Mouse (Mus musculus) neural tube, embryonic 11.5 days (tissue): ENCODE data around the gene Nrf1. TPM values are rescaled to one million over a fixed set of nuclear protein-coding genes. Genes with fewer than 3 reads are reported as not detected.

Experiments
- ATAC-seq: fragments of 200-750 bp; cut with Nextera tagmentation; 2 replicates; pipeline ENCODE4 v1.8.0; 2017; ENCODE audit warnings: moderate number of reproducible peaks, mild to moderate bottlenecking, moderate TSS enrichment, moderate library complexity; ENCODE audit not compliant: insufficient read depth, low FRiP score, low TSS enrichment
- DNase-seq: peaks from one replicate; pipeline ENCODE4 v3.0.0-alpha.2; 2015; ENCODE audit warnings: low spot score
- H3K27ac ChIP-seq: fragments of 300-500 bp; sonication (generic); 2 replicates; pipeline ENCODE4 v1.5.1; 2014; ENCODE audit warnings: low read depth, mild to moderate bottlenecking, low read length
- H3K27me3 ChIP-seq: fragments of 300-500 bp; sonication (generic); 2 replicates; pipeline ENCODE4 v1.6.1; 2014; ENCODE audit warnings: mild to moderate bottlenecking, low read length, mixed read lengths; ENCODE audit not compliant: control insufficient read depth, insufficient read depth
- H3K36me3 ChIP-seq: fragments of 300-500 bp; sonication (generic); 2 replicates; pipeline ENCODE4 v1.6.1; 2014; ENCODE audit warnings: mild to moderate bottlenecking, low read length, moderate library complexity, mixed read lengths; ENCODE audit not compliant: control insufficient read depth, insufficient read depth
- H3K4me1 ChIP-seq: fragments of 300-500 bp; sonication (generic); 2 replicates; pipeline ENCODE4 v1.6.1; 2014; ENCODE audit warnings: low read length, mixed read lengths; ENCODE audit not compliant: control insufficient read depth, insufficient read depth
- H3K4me2 ChIP-seq: fragments of 300-500 bp; sonication (generic); 2 replicates; pipeline ENCODE4 v1.6.1; 2014; ENCODE audit warnings: low read depth, mild to moderate bottlenecking, moderate library complexity
- H3K4me3 ChIP-seq: fragments of 300-500 bp; sonication (generic); 2 replicates; pipeline ENCODE4 v1.5.1; 2014; ENCODE audit warnings: low read depth, low read length
- H3K9ac ChIP-seq: fragments of 300-500 bp; sonication (generic); 2 replicates; pipeline ENCODE4 v1.6.1; 2014; ENCODE audit warnings: mild to moderate bottlenecking, low read length
- H3K9me3 ChIP-seq: fragments of 300-500 bp; sonication (generic); 2 replicates; pipeline ENCODE4 v1.6.1; 2016; ENCODE audit warnings: low read length; ENCODE audit not compliant: control insufficient read depth
- WGBS: fragments of 180-500 bp; shearing (Covaris S2); extraction: QIAGEN DNeasy Blood & Tissue Kit; methylation state at CpG from one replicate; pipeline ENCODE4 v1.1.7; 2014; 5-methylcytosine and 5-hydroxymethylcytosine counted together
- microRNA counts: library from miRNA; unstranded; fragments of <30 nt; microRNA quantifications from one replicate; lab custom pipeline; 2015
- microRNA-seq: library from miRNA; unstranded; fragments of <30 nt; microRNA quantifications from one replicate; pipeline ENCODE4, GENCODE M21; 2016
- polyA plus RNA-seq: library from polyadenylated mRNA; unstranded; fragments of >200 nt; fragmentation: Nextera tagmentation; extraction: Ambion mirVana; gene quantifications from 2 replicates; pipeline ENCODE4 v1.2.1, GENCODE M21; 2014

Gene Nrf1
- polyA plus RNA-seq, 1 experiment from 2014 or later: 77.7 TPM

DNA sequence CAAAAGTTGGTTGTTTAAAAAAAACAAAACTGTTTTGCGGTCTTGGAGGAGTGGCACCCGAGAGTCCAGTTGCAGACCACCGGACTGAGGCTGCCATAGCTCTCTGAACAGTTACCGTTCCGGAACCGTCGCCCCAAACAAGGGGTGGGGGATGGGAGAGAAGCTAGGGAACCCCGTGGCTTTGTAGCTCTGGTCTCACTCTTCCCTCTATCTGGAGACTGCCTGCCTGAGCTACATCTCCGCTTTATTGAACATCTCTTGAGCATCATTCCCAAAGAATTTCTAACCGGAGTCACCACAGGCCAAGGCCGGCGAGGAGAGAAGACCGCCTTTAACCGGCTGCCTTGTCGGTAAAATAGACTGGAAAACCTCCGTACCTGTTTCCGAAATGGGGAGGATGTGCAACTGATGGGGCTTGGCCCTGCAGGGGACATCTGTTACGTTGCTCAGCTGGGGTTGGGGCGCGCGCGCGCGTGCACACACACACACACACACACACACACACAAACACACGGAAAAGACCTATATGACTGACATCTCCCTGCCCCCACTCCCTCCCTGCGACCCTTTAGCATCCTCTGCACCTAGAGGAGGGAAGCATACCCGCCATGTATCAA is 130.3 kb downstream of the Nrf1 start:
- H3K27me3 ChIP-seq: peaks cover 81% of the 10 kb centered on the region
- DNase-seq (peak; percentile 28), ATAC-seq (no peak)
- no peak overlapping the region for H3K4me2 ChIP-seq
- H3K9me3 ChIP-seq: no peaks in the 10 kb centered on the region
- H3K9ac ChIP-seq: no peak overlapping the region
- no peak overlapping the region for H3K4me3 ChIP-seq
- H3K36me3 ChIP-seq: no peaks in the 10 kb centered on the region
- H3K4me1 ChIP-seq: peaks cover 20% of the 10 kb centered on the region
- WGBS: 3% methylated on average over 27 of the region's 27 CpGs
- no peak overlapping the region for H3K27ac ChIP-seq

DNA sequence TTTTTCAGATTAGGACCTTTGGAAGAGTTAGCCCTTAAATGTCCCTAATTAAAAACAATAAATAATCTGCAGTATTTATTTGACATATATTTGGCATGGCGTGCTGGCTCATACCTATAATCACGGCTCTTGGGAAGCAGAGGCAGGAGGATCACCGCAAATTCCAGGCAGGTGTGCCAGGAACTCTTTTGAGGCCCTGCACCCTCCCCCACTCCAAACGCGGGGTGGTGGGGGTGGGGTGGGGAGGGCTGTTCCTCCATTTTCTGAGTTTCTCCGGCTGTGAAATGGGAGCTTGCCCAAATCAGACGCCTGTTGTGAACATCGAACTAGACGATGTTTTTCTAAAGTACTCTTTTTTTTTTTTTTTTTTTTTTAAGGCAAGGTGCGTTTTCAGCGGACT is 131.3 kb downstream of the Nrf1 start:
- DNase-seq (no peak), ATAC-seq (no peak)
- Histone ChIP-seq H3K4me2 (no peak overlapping the region), H3K36me3 (no peaks in the 10 kb centered on the region), H3K4me1 (peaks cover 14% of the 10 kb centered on the region), H3K4me3 (no peak overlapping the region), H3K9me3 (no peaks in the 10 kb centered on the region), H3K27ac (no peak overlapping the region), H3K9ac (no peak overlapping the region), H3K27me3 (peaks cover 72% of the 10 kb centered on the region)
- 18% methylated on average over 11 of the region's 11 CpGs for WGBS

DNA sequence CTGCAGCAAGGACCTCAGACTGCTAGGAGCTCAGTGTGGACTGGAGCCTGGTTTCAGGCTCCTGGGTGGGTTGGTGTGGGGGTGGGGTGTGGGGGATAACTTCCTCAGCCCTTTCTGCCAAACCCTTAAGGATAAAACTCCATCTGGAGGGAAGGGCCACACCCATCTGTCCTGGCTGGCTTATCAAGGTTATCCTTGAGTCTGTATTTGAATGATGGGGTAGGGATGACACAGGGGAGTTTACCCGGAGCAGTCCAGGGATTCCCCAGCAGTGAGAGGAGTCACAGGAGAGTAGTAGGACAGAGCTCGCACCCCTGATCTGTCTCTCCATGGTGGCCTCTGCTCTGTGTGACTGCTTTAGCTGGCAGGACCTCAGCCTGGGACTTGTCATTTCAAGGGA is 132.5 kb downstream of the Nrf1 start:
- WGBS: 23% methylated on average over 2 of the region's 2 CpGs
- Histone ChIP-seq H3K9ac (no peak overlapping the region), H3K4me2 (no peak overlapping the region), H3K27me3 (peaks cover 59% of the 10 kb centered on the region), H3K36me3 (no peaks in the 10 kb centered on the region), H3K27ac (no peak overlapping the region), H3K4me3 (no peak overlapping the region), H3K9me3 (no peaks in the 10 kb centered on the region), H3K4me1 (peaks cover 7% of the 10 kb centered on the region)
- DNase-seq (no peak), ATAC-seq (no peak)

DNA sequence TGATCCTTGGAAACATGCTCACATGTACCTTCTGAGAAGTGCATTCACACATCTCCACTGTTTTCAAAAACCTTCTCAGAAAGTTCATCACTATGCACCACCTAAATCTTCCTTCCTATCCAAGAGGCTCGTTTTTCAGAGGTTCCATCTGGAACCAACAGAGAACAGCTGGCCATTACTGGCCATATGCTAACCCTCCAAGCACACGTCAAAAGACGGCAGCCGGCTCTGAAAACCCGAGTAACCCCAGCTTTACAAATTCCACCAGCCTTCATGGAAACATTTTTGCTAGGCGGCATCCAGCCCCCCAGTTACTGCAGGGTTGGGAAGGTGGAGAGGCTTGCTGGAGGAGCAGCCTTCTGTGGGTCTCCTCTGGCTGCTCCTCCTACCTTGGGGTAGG is 134.2 kb downstream of the Nrf1 start:
- no peak overlapping the region for H3K27ac ChIP-seq
- H3K27me3 ChIP-seq: peaks cover 42% of the 10 kb centered on the region
- H3K4me1 ChIP-seq: no peaks in the 10 kb centered on the region
- no peak overlapping the region for H3K4me2 ChIP-seq
- no peak overlapping the region for H3K9ac ChIP-seq
- H3K4me3 ChIP-seq: no peak overlapping the region
- ATAC-seq: no peak
- no peak for DNase-seq
- H3K9me3 ChIP-seq: no peaks in the 10 kb centered on the region
- H3K36me3 ChIP-seq: no peaks in the 10 kb centered on the region
- WGBS: 57% methylated on average over 6 of the region's 6 CpGs

DNA sequence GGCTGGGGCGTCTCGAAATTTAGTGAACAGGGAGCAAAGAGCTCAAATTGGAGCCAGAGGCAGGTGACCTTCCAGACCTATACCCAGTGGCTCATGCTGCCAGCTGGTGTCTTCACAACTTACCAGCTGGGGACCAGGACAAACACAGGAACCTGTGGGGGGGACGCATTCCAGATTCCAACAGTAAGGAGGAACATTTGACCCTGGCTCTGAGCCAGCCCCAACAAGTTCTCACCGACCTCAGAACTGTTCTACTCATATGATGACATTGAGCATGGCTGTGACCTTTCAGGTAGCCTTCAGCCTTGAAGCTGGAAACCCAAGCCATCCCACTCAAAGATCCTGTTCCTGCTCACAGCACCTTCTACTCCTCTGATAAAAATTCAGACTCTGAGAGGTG is 135.8 kb downstream of the Nrf1 start:
- Histone ChIP-seq H3K9me3 (no peaks in the 10 kb centered on the region), H3K4me3 (no peak overlapping the region), H3K9ac (no peak overlapping the region), H3K36me3 (no peaks in the 10 kb centered on the region), H3K27ac (no peak overlapping the region), H3K27me3 (peaks cover 26% of the 10 kb centered on the region), H3K4me2 (no peak overlapping the region), H3K4me1 (no peaks in the 10 kb centered on the region)
- DNase-seq (no peak), ATAC-seq (no peak)
- 75% methylated on average over 4 of the region's 4 CpGs for WGBS

DNA sequence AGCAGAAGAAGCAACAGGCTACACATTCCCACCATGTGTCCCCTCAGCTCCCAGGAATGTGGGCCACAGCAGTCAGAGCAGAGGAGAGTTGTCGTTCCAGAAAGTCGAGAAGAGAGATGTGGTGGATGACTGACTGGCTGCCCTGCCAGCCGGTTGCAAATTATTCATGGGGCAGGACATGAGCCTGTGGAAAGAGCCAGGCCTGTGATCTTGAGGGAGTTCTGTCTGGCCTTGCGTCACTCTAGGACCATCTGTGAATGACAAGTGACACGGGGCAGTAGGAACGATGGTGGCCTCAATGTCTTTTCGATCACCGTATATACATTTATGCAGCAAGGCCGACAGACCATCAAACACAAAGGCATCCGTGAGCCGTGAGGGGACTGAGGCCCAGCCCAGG is 147.9 kb downstream of the Nrf1 start:
- WGBS: 80% methylated on average over 11 of the region's 11 CpGs
- no peaks in the 10 kb centered on the region for H3K27me3 ChIP-seq
- H3K36me3 ChIP-seq: no peaks in the 10 kb centered on the region
- no peak overlapping the region for H3K27ac ChIP-seq
- no peak overlapping the region for H3K4me2 ChIP-seq
- DNase-seq (no peak), ATAC-seq (no peak)
- no peaks in the 10 kb centered on the region for H3K9me3 ChIP-seq
- H3K4me3 ChIP-seq: no peak overlapping the region
- H3K9ac ChIP-seq: no peak overlapping the region
- no peaks in the 10 kb centered on the region for H3K4me1 ChIP-seq

DNA sequence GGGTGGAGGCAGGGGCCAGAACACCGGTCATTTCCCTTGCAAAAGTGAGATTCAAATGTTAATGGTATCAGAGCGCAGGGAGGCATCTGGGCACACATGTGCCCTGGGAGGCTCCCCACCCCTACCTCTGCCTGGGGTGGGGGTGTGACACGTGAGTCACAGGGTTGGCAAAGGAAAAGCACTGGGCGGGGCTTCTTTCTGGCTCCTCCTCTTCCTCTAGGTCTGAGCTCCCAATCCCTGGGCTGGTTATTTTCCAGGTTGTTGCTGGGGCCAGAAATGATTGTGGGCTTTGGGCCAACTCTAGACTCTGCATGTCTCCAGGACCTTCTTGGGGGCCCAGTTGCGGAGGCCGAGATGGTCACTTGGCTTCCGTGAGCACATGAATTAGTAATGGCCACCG is 148.4 kb downstream of the Nrf1 start:
- Histone ChIP-seq H3K9ac (no peak overlapping the region), H3K4me3 (no peak overlapping the region), H3K27me3 (no peaks in the 10 kb centered on the region), H3K4me1 (no peaks in the 10 kb centered on the region), H3K27ac (no peak overlapping the region), H3K9me3 (no peaks in the 10 kb centered on the region), H3K36me3 (no peaks in the 10 kb centered on the region), H3K4me2 (no peak overlapping the region)
- ATAC-seq (no peak), DNase-seq (no peak)
- whole genome bisulfite sequencing: 83% methylated on average over 8 of the region's 8 CpGs

MicroRNAs within 50 kb of the gene (microRNA counts, 519-probe panel; counts per million panel counts)
- microRNA mmu-miR-182 (lab: Ali Mortazavi, UCI) (4,589 counts per million, percentile 84 among the panel's probes with 10 or more counts), microRNA mmu-miR-183 (lab: Ali Mortazavi, UCI) (5,083 counts per million, percentile 89 among the panel's probes with 10 or more counts), microRNA mmu-miR-96 (lab: Ali Mortazavi, UCI) (5,775 counts per million, percentile 94 among the panel's probes with 10 or more counts)

Small RNA genes within 50 kb of the gene (microRNA-seq; reads per million reads assigned to microRNA genes)
- gene Mir182 (12,132 reads per million, percentile 97 among the genes with 10 or more reads in this experiment), gene Mir183 (9,778 reads per million, percentile 96 among the genes with 10 or more reads in this experiment), gene Mir96 (3,847 reads per million, percentile 89 among the genes with 10 or more reads in this experiment)

Other genes with a start within 250 kb of the Nrf1 start
- gene Strip2, start 131.0 kb upstream of the Nrf1 start, polyA plus RNA-seq: 0.64 and 0.81 TPM in 2 replicates